Mouse (Mus musculus) bone marrow, adult 2 months (tissue): ENCODE measurements around the gene Map2k2. TPM values are rescaled to one million over a fixed set of nuclear protein-coding genes. Genes with fewer than 3 reads are reported as not detected.
"Not testable (repeated sequence)": the region's sequence is repeated elsewhere in the genome, so short reads cannot be mapped to it uniquely, and the experiment has no call there.

Source experiments
- H3K27ac ChIP-seq: fragments of 200-500 bp; 2 replicates; pipeline ENCODE4 v1.5.1; 2012; ENCODE audit warnings: low read depth, mild to moderate bottlenecking, control low read depth, inconsistent platforms, low read length; ENCODE audit not compliant: control insufficient read depth, poor library complexity, insufficient read depth
- H3K4me1 ChIP-seq: fragments of 200-500 bp; 2 replicates; pipeline ENCODE4 v1.6.1; 2011; ENCODE audit warnings: low read length; ENCODE audit not compliant: control insufficient read depth, insufficient read depth
- H3K4me3 ChIP-seq: fragments of 200-500 bp; replicated peaks from 2 replicates; pipeline ENCODE3; 2011; ENCODE audit warnings: mild to moderate bottlenecking, low read depth, low read length, control low read depth; ENCODE audit not compliant: control insufficient read depth
- CTCF ChIP-seq: fragments of 200-500 bp; IDR thresholded peaks from 2 replicates; pipeline ENCODE4 v1.5.1; 2011; ENCODE audit warnings: low read length, control low read depth; ENCODE audit not compliant: control insufficient read depth, insufficient read depth
- POLR2A ChIP-seq: fragments of 200-500 bp; IDR thresholded peaks from 2 replicates; pipeline ENCODE4 v1.6.1; 2011; ENCODE audit warnings: low read depth, mild to moderate bottlenecking, control low read depth, low read length, borderline replicate concordance; ENCODE audit not compliant: control insufficient read depth
- WGBS: fragments of 180-500 bp; shearing (Covaris S2); methylation state at CpG from one replicate; pipeline ENCODE4 v1.1.7; 2018; 5-methylcytosine and 5-hydroxymethylcytosine counted together
- polyA plus RNA-seq: library from polyadenylated mRNA; stranded (reverse); fragments of >200 nt; gene quantifications from 2 replicates; pipeline ENCODE4 v1.2.4, GENCODE M21; 2011; ENCODE audit warnings: low replicate concordance; ENCODE audit not compliant: missing spikeins, insufficient read depth, insufficient read length

Map2k2 gene
- polyA plus RNA-seq, 1 experiment = 108 TPM

GRCm38 (mm10) chr10:81173132-81173531 is 67.4 kb downstream of the Map2k2 start:
- H3K4me3 ChIP-seq = peak overlapping the region; percentile 72
- 6% methylated on average over 21 of the region's 21 CpGs for WGBS
- TF ChIP-seq POLR2A (peak; percentile 66; the same call in 1 of the 2 replicates), CTCF (peak; percentile 90)
- H3K4me1 ChIP-seq = peaks cover 7% of the 10 kb centered on the region
- H3K27ac ChIP-seq = peak overlapping the region; percentile 80

- TF ChIP-seq POLR2A (no peak), CTCF (peak; percentile 100)
- 14% methylated on average over 29 of the region's 29 CpGs for WGBS
- H3K4me3 ChIP-seq = no peak overlapping the region
- peaks cover 7% of the 10 kb centered on the region for H3K4me1 ChIP-seq
- no peak overlapping the region for H3K27ac ChIP-seq
Measured at GRCm38 (mm10) chr10:81174617-81175344, 69.1 kb downstream of the Map2k2 start.

GRCm38 (mm10) chr10:81175345-81175701 is 69.6 kb downstream of the Map2k2 start:
- 15% methylated on average over 3 of the region's 4 CpGs for WGBS

GRCm38 (mm10) chr10:81175936-81176465 is 70.3 kb downstream of the Map2k2 start:
- Histone ChIP-seq H3K27ac (peak overlapping the region; percentile 35; the same call in 1 of the 2 replicates), H3K4me1 (peaks cover 7% of the 10 kb centered on the region), H3K4me3 (peak overlapping the region; percentile 56)
- no peak for TF ChIP-seq CTCF
- no peak for TF ChIP-seq POLR2A
- WGBS = 4% methylated on average over 13 of the region's 13 CpGs

More at GRCm38 (mm10) chr10:81175345-81175701, 69.6 kb downstream of the Map2k2 start:
- H3K4me1 ChIP-seq = not testable (repeated sequence)
- H3K27ac ChIP-seq = peak overlapping the region; percentile 48; the same call in 1 of the 2 replicates
- H3K4me3 ChIP-seq = peak overlapping the region; percentile 18

GRCm38 (mm10) chr10:81176466-81177271 is 71.0 kb downstream of the Map2k2 start, which contains the start of gene Eef2:
Gene Eef2, plus strand, starts transcription at chr10:81176631.
- TF ChIP-seq CTCF (no peak), POLR2A (peak; percentile 99)
- Histone ChIP-seq H3K27ac (peak within 1 kb of the TSS; percentile 87), H3K4me1 (peaks cover 7% of the 10 kb centered on the region), H3K4me3 (peak within 1 kb of the TSS; percentile 76)
- under 1% methylated on average over 77 of the region's 77 CpGs for WGBS

GRCm38 (mm10) chr10:81177491-81177925 is 71.8 kb downstream of the Map2k2 start:
- Histone ChIP-seq H3K4me1 (peaks cover 7% of the 10 kb centered on the region), H3K4me3 (peak overlapping the region; percentile 76), H3K27ac (peak overlapping the region; percentile 87; the same call in 1 of the 2 replicates)
- 12% methylated on average over 16 of the region's 16 CpGs for WGBS
- TF ChIP-seq CTCF (no peak; the same call in 1 of the 2 replicates), POLR2A (no peak)

- TF ChIP-seq POLR2A (no peak), CTCF (no peak)
- Histone ChIP-seq H3K27ac (peak overlapping the region; percentile 87; the same call in 1 of the 2 replicates), H3K4me1 (peaks cover 6% of the 10 kb centered on the region; the same call in 1 of the 2 replicates), H3K4me3 (peak overlapping the region; percentile 76)
- WGBS = 59% methylated on average over 14 of the region's 14 CpGs
Measured at GRCm38 (mm10) chr10:81177958-81178712, 72.4 kb downstream of the Map2k2 start.

GRCm38 (mm10) chr10:81178927-81179326 is 73.2 kb downstream of the Map2k2 start:
- Histone ChIP-seq H3K4me1 (peaks cover 7% of the 10 kb centered on the region; the same call in 1 of the 2 replicates), H3K4me3 (no peak overlapping the region), H3K27ac (no peak overlapping the region)
- TF ChIP-seq POLR2A (no peak), CTCF (no peak)
- 92% methylated on average over 11 of the region's 11 CpGs for WGBS
